25 mouse cellular contexts compared by ENCODE assay signal in genomic region chr4:102413101-102413500, GRCm38 (mm10).
DNase-seq lines count a peak whose midpoint lies in the region; ATAC-seq and TF ChIP-seq lines count a peak whose summit lies in the region.
"Had no signal": no experiment of that assay in that cellular context is flagged by ENCODE, and none has a peak within 500 bp of the region (broad histone marks: within the 10 kb centered on the region; RNA-seq: fewer than 3 reads in every experiment).

No protein-coding gene starts in this region.

- peaks cover 4% of the 10 kb centered on the region; the same call in 1 of the 2 replicates for H3K4me1 ChIP-seq in hindbrain, embryonic 13.5 days (replicated peaks)
- H3K4me1 ChIP-seq in hindbrain, embryonic 10.5 days (replicated peaks), result peaks cover 4% of the 10 kb centered on the region; the same call in 1 of the 2 replicates
- H3K4me1 ChIP-seq in midbrain, embryonic 13.5 days (replicated peaks), result peaks cover 10% of the 10 kb centered on the region
- H3K4me1 ChIP-seq in midbrain, embryonic 16.5 days (ENCODE audit: control insufficient read depth, insufficient read depth, low read length), result peaks cover 4% of the 10 kb centered on the region
- H3K4me1 ChIP-seq in forebrain, postnatal 0 days (ENCODE audit: insufficient read depth), result 0 out of 2 replicates have a peak, but pooled peaks cover 6% of the 10 kb centered on the region
- H3K4me1 ChIP-seq: embryonic facial prominence, embryonic 13.5 days; liver, embryonic 15.5 days; lung, embryonic 15.5 days had no signal

- ATAC-seq in hindbrain, embryonic 13.5 days (ENCODE audit: low FRiP score), result 0 out of 2 replicates have a peak, but pooled peaks have one; percentile 54
- ATAC-seq in midbrain, embryonic 13.5 days, result peak; percentile 58; the same call in 1 of the 2 replicates
- ATAC-seq in midbrain, embryonic 16.5 days, result no peak
- ATAC-seq in forebrain, postnatal 0 days, result peak; percentile 32; the same call in 1 of the 2 replicates
- ATAC-seq: intestine, postnatal 0 days had no signal

- no peaks in the 10 kb centered on the region for H3K27me3 ChIP-seq in hindbrain, embryonic 13.5 days
- H3K27me3 ChIP-seq in hindbrain, embryonic 10.5 days (ENCODE audit: insufficient read depth, poor library complexity, severe bottlenecking), result no peaks in the 10 kb centered on the region
- no peaks in the 10 kb centered on the region for H3K27me3 ChIP-seq in midbrain, embryonic 13.5 days
- no peaks in the 10 kb centered on the region for H3K27me3 ChIP-seq in midbrain, embryonic 16.5 days (ENCODE audit: control insufficient read depth, insufficient read depth, low read depth, low read length)
- no peaks in the 10 kb centered on the region for H3K27me3 ChIP-seq in forebrain, postnatal 0 days (ENCODE audit: insufficient read depth, low read length)
- H3K27me3 ChIP-seq: CH12.LX; embryonic facial prominence, embryonic 13.5 days; liver, embryonic 15.5 days; lung, embryonic 15.5 days had no signal

- no peak overlapping the region for H3K27ac ChIP-seq in hindbrain, embryonic 13.5 days
- no peak overlapping the region for H3K27ac ChIP-seq in hindbrain, embryonic 10.5 days
- H3K27ac ChIP-seq in midbrain, embryonic 13.5 days, result no peak overlapping the region
- H3K27ac ChIP-seq in midbrain, embryonic 16.5 days (ENCODE audit: low read length), result no peak overlapping the region
- no peak overlapping the region for H3K27ac ChIP-seq in forebrain, postnatal 0 days (ENCODE audit: low read depth, low read length)
- H3K27ac ChIP-seq: embryonic facial prominence, embryonic 13.5 days; gastrocnemius, adult 2 months; limb, embryonic 10.5 days; liver, embryonic 15.5 days; lung, embryonic 15.5 days had no signal

- no peak overlapping the region for H3K4me3 ChIP-seq in hindbrain, embryonic 13.5 days
- no peak overlapping the region for H3K4me3 ChIP-seq in hindbrain, embryonic 10.5 days
- no peak overlapping the region for H3K4me3 ChIP-seq in midbrain, embryonic 13.5 days (replicated peaks)
- no peak overlapping the region for H3K4me3 ChIP-seq in midbrain, embryonic 16.5 days (ENCODE audit: low read depth, low read length)
- H3K4me3 ChIP-seq in forebrain, postnatal 0 days (ENCODE audit: low read depth, low read length), result no peak overlapping the region
- H3K4me3 ChIP-seq: embryonic facial prominence, embryonic 13.5 days; erythroblast, embryonic 14.5 days; gastrocnemius, adult 2 months; limb, embryonic 10.5 days; liver, embryonic 15.5 days; lung, embryonic 15.5 days had no signal

- no peak for TF ChIP-seq CTCF in forebrain, postnatal 0 days (IDR thresholded peaks at IDR 0.05; ENCODE audit: low read depth)

- WGBS in hindbrain, embryonic 13.5 days, result 65% methylated on average over 2 of the region's 2 CpGs
- 75% methylated on average over 2 of the region's 2 CpGs for WGBS in hindbrain, embryonic 10.5 days
- 65% methylated on average over 2 of the region's 2 CpGs for WGBS in midbrain, embryonic 13.5 days
- 66% methylated on average over 2 of the region's 2 CpGs for WGBS in midbrain, embryonic 16.5 days
- 36% methylated on average over 2 of the region's 2 CpGs for WGBS in forebrain, postnatal 0 days

- DNase-seq in hindbrain, embryonic 10.5 days (ENCODE audit: low spot score), result no peak
- no peak for DNase-seq in forebrain, postnatal 0 days
- no peak for DNase-seq in Muller cell, postnatal 12 days (ENCODE audit: inconsistent ontology term)
- DNase-seq in spleen, postnatal 10 days (ENCODE audit: low spot score in 2 of 2), result no peak
- DNase-seq: adrenal gland, adult 2 months; B cell, adult 2 months; embryo, embryonic 11 days; gastrocnemius, adult 2 months; kidney, postnatal 25 days; liver; lung, postnatal 4 days; right cerebral cortex, postnatal 25 days; thymus, postnatal 14 days had no signal

- no peak overlapping the region for H3K9ac ChIP-seq in hindbrain, embryonic 13.5 days
- H3K9ac ChIP-seq in midbrain, embryonic 13.5 days (replicated peaks), result no peak overlapping the region
- no peak overlapping the region for H3K9ac ChIP-seq in midbrain, embryonic 16.5 days (ENCODE audit: low read depth, low read length)
- H3K9ac ChIP-seq in forebrain, postnatal 0 days, result no peak overlapping the region
- H3K9ac ChIP-seq: embryonic facial prominence, embryonic 13.5 days; liver, embryonic 15.5 days; lung, embryonic 15.5 days had no signal

- H3K36me3 ChIP-seq in hindbrain, embryonic 13.5 days, result no peaks in the 10 kb centered on the region
- no peaks in the 10 kb centered on the region for H3K36me3 ChIP-seq in hindbrain, embryonic 10.5 days
- H3K36me3 ChIP-seq in midbrain, embryonic 13.5 days, result no peaks in the 10 kb centered on the region
- H3K36me3 ChIP-seq in midbrain, embryonic 16.5 days (ENCODE audit: control insufficient read depth, insufficient read depth, low read length), result no peaks in the 10 kb centered on the region
- H3K36me3 ChIP-seq in forebrain, postnatal 0 days (ENCODE audit: insufficient read depth), result no peaks in the 10 kb centered on the region
- H3K36me3 ChIP-seq: embryonic facial prominence, embryonic 13.5 days; G1E; limb, embryonic 10.5 days; liver, embryonic 15.5 days; lung, embryonic 15.5 days had no signal

- no peaks in the 10 kb centered on the region for H3K9me3 ChIP-seq in hindbrain, embryonic 13.5 days
- H3K9me3 ChIP-seq in hindbrain, embryonic 10.5 days, result no peaks in the 10 kb centered on the region
- H3K9me3 ChIP-seq in midbrain, embryonic 13.5 days, result no peaks in the 10 kb centered on the region
- H3K9me3 ChIP-seq in midbrain, embryonic 16.5 days (replicated peaks; ENCODE audit: control insufficient read depth, low read length, poor library complexity, severe bottlenecking), result no peaks in the 10 kb centered on the region
- H3K9me3 ChIP-seq in forebrain, postnatal 0 days (ENCODE audit: low read length), result no peaks in the 10 kb centered on the region
- H3K9me3 ChIP-seq: embryonic facial prominence, embryonic 13.5 days; limb, embryonic 10.5 days; liver, embryonic 15.5 days; lung, embryonic 15.5 days had no signal

- no peak overlapping the region for H3K4me2 ChIP-seq in hindbrain, embryonic 13.5 days
- H3K4me2 ChIP-seq in midbrain, embryonic 13.5 days (replicated peaks), result no peak overlapping the region
- H3K4me2 ChIP-seq in midbrain, embryonic 16.5 days (ENCODE audit: low read length), result no peak overlapping the region
- no peak overlapping the region for H3K4me2 ChIP-seq in forebrain, postnatal 0 days (ENCODE audit: low read depth)
- H3K4me2 ChIP-seq: embryonic facial prominence, embryonic 13.5 days; heart, embryonic 11.5 days; liver, embryonic 15.5 days; lung, embryonic 15.5 days had no signal
